Mouse (Mus musculus) liver, adult 2 months (tissue): ENCODE data around the gene 4930519G04Rik.

Experiments
- CTCF ChIP-seq: fragments of 200-500 bp; IDR thresholded peaks from 2 replicates; pipeline ENCODE4 v1.5.1; 2011; ENCODE audit warnings: low read depth, low read length, control low read depth
- POLR2A ChIP-seq: fragments of 200-500 bp; IDR thresholded peaks from 2 replicates; pipeline ENCODE4 v1.6.1; 2011; ENCODE audit warnings: low read length, control low read depth; ENCODE audit not compliant: insufficient read depth; ENCODE audit errors: extremely low read depth

DNA sequence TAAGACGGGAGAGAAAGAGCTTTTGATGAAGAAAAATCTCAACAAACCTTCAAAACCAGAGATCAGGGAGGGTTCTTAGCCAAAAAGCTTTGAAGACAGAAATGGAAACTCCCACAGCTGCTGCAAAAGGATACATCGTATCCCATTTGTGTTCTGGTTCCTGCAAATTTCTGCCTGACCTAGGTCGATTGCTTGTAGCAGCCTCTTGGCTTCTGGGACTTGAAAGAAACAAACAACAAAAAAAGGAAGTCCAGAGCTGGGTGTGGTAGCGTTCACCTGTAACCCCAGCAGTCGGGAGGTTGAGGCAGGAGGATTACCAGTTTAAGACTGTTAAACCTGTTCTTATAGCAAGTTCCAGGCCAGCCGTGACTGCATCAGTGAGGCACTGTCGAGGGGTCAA is 45.4 kb downstream of the 4930519G04Rik start:
- no peak for TF ChIP-seq CTCF
- TF ChIP-seq POLR2A = no peak
